Mouse (Mus musculus): ENCODE measurements around the gene Trmt10c. TPM values are rescaled to one million over a fixed set of nuclear protein-coding genes. Genes with fewer than 3 reads are reported as not detected.

Gene Trmt10c
- polyA plus RNA-seq (2014; fragmentation: Nextera tagmentation; extraction: Ambion mirVana) = 23.6 and 24.5 TPM in 2 replicates

DNA sequence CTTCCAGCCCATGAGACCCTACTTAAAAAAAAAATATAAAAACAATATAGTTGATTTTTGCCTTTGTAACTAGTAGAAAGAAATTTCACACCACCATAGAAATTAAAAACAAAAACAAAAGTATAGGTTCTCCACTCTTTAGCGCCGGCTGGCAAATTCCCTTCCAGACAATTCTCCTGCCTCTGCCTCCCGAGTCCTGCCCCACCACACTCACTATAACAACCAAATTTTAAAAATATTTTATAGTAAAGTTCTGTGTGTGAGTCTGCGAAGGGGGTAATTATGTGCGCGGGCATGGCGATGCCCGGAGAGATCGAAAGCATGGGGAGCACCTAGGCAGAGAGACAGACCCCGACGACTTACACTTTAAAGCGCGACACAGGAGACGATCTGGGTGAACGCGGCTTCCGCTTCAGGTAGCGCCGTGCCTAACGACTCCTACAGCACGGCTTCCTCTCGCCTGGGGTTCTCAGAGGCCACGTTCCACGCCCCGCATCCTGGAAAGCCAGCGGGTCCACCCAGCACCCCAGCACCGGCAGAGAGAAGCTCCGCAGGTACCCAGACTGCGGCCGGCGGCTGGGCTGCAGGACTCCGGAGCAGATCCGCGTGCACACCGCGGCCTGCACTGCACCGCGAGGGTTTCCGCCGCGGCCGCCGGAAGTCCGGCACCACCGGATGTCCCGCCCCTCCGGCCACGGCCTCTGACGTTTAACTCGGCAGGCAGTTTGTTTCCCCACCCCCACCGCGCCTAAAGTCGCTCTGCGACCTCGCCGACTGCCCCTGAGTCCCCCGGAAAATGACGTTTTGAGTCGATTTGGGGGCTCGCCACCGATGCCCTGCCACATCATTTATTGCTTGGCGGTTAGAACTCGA is at the start of gene Trmt10c:
Gene Trmt10c, minus strand, starts transcription at position 682 of the 873 bp plus-strand sequence.
- WGBS (ENCODE audit: insufficient replicate concordance) = under 1% methylated on average over 63 of the region's 63 CpGs
- peak within 1 kb of the TSS; percentile 73 for H3K4me2 ChIP-seq
- H3K9ac ChIP-seq (ENCODE audit: low read depth, low read length) = peak within 1 kb of the TSS; percentile 96
- no peaks in the 10 kb centered on the region for H3K9me3 ChIP-seq (replicated peaks; ENCODE audit: control insufficient read depth, low read length)
- no peaks in the 10 kb centered on the region for H3K27me3 ChIP-seq (ENCODE audit: control insufficient read depth, insufficient read depth, low read length)
- H3K36me3 ChIP-seq (ENCODE audit: control insufficient read depth, insufficient read depth, low read length) = peaks cover 7% of the 10 kb centered on the region; the same call in 1 of the 2 replicates
- H3K27ac ChIP-seq (ENCODE audit: low read depth, low read length) = peak within 1 kb of the TSS; percentile 51
- peak within 1 kb of the TSS; percentile 92 for H3K4me3 ChIP-seq (ENCODE audit: low read depth, low read length)
- peaks cover 5% of the 10 kb centered on the region for H3K4me1 ChIP-seq (ENCODE audit: control insufficient read depth, insufficient read depth, low read length)
- peak; percentile 99 for ATAC-seq (replicated peaks; ENCODE audit: insufficient number of reproducible peaks, low FRiP score, low TSS enrichment)

DNA sequence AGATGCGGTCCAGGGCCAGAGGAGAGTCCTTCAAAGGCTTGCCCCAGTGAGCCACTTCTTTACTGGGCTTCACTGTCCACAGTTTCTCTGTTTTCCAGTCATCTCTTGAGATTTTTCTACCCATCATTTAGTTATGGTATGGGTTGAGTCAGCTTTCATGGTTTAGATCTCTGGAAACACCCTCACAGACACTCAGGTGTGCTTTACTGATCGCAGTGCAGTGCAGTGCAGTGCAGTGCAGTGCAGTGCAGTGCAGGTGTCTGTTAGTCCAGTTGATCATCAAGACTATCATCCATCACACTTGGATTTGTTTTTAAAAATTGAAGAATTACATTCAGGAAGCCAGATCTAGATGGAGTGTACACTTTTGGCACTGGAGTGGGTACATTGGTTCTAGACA is 48.7 kb upstream of the Trmt10c start:
- 97% methylated on average over 2 of the region's 2 CpGs for WGBS (ENCODE audit: insufficient replicate concordance)

DNA sequence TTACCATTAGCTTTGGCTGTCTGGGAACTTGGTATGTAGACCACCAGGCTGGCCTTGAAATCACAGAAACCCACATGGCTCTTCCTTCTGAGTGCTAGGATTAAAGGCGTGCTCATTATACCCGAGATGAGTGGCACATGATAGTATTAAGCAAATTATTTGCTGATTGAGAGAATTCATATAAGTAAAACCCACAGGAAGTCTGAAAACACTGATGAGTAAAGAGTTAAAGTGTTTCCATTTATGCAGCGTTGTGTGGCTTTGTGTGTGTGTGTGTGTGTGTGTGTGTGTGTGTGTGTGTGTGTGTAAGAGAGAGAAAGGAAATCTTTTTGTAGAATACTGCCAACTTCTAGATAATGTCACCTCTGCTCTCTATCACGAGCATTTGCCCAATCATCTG is 44.1 kb upstream of the Trmt10c start:
- no peak for ATAC-seq (replicated peaks; ENCODE audit: insufficient number of reproducible peaks, low FRiP score, low TSS enrichment)
- Histone ChIP-seq H3K9me3 (replicated peaks; ENCODE audit: control insufficient read depth, low read length) (no peaks in the 10 kb centered on the region), H3K4me3 (ENCODE audit: low read depth, low read length) (no peak overlapping the region), H3K36me3 (ENCODE audit: control insufficient read depth, insufficient read depth, low read length) (no peaks in the 10 kb centered on the region), H3K4me1 (ENCODE audit: control insufficient read depth, insufficient read depth, low read length) (no peaks in the 10 kb centered on the region), H3K27me3 (ENCODE audit: control insufficient read depth, insufficient read depth, low read length) (no peaks in the 10 kb centered on the region), H3K27ac (ENCODE audit: low read depth, low read length) (no peak overlapping the region), H3K4me2 (no peak overlapping the region), H3K9ac (ENCODE audit: low read depth, low read length) (no peak overlapping the region)
- 79% methylated on average over 4 of the region's 4 CpGs for WGBS (ENCODE audit: insufficient replicate concordance)

More for the DNA sequence above, 48.7 kb upstream of the Trmt10c start:
- Histone ChIP-seq H3K4me2 (no peak overlapping the region), H3K27me3 (ENCODE audit: control insufficient read depth, insufficient read depth, low read length) (no peaks in the 10 kb centered on the region), H3K9ac (ENCODE audit: low read depth, low read length) (no peak overlapping the region), H3K4me3 (ENCODE audit: low read depth, low read length) (no peak overlapping the region), H3K27ac (ENCODE audit: low read depth, low read length) (no peak overlapping the region), H3K9me3 (replicated peaks; ENCODE audit: control insufficient read depth, low read length) (no peaks in the 10 kb centered on the region), H3K4me1 (ENCODE audit: control insufficient read depth, insufficient read depth, low read length) (no peaks in the 10 kb centered on the region), H3K36me3 (ENCODE audit: control insufficient read depth, insufficient read depth, low read length) (no peaks in the 10 kb centered on the region)
- ATAC-seq (replicated peaks; ENCODE audit: insufficient number of reproducible peaks, low FRiP score, low TSS enrichment) = no peak

DNA sequence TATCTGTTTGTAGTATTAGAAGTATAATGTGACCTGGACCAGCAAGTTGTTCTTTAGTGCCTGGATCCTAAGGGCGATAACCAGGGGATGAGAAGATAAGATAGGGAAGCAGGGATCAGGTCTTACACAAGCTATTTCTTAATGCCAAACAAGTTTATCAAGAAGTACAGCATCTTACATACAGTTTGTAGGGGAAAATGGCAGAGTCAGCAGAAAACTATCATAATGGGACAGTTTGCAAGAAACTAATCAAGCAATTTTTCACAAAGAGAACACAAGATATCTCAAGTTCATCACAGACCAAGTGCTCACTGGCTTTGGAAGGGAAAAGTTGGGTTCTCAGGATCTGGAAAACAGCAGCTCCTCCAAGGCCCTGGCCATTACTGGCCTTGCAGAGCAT is 41.8 kb upstream of the Trmt10c start:
- Histone ChIP-seq H3K27me3 (ENCODE audit: control insufficient read depth, insufficient read depth, low read length) (no peaks in the 10 kb centered on the region), H3K9me3 (replicated peaks; ENCODE audit: control insufficient read depth, low read length) (no peaks in the 10 kb centered on the region), H3K4me3 (ENCODE audit: low read depth, low read length) (no peak overlapping the region), H3K27ac (ENCODE audit: low read depth, low read length) (no peak overlapping the region), H3K4me2 (no peak overlapping the region), H3K4me1 (ENCODE audit: control insufficient read depth, insufficient read depth, low read length) (no peaks in the 10 kb centered on the region), H3K9ac (ENCODE audit: low read depth, low read length) (no peak overlapping the region), H3K36me3 (ENCODE audit: control insufficient read depth, insufficient read depth, low read length) (no peaks in the 10 kb centered on the region)
- ATAC-seq (replicated peaks; ENCODE audit: insufficient number of reproducible peaks, low FRiP score, low TSS enrichment) = no peak
- 88% methylated on average over 1 of the region's 1 CpGs for WGBS (ENCODE audit: insufficient replicate concordance)

DNA sequence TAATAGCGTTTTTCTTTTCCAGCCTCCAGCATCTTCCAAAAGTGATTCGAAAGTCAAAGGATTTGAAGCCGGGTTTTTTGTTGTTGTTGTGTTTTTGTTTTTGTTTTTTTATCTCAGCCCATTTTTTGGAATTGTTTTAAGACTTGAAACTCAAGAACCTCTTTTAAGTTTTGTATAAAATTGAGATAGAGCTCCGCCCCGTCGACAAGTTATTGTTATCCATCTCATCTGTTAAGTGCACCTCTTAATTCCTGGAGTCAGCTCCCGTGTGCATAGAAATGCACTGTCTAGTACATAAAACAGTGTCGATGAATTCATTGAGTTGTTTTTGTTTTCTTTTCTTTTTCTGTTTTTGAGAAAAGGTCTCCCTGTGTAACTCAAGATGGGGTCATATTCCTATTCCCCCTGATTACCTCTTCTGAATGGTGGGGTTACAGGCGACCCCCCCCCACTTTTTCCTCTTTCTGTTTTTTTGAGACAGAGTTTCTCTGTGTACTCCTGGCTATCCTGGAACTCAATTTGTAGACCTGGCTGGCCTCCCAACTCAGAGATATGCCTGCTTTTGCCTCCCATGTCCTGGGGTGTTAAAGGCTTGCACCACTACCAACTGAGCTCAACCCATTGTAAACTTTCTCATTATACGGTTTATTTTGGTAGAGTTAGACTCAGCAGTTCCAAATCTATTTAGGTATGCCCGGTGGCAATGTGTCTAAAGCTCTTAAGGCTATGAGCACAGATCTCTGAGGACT is 38.7 kb upstream of the Trmt10c start:
- ATAC-seq (replicated peaks; ENCODE audit: insufficient number of reproducible peaks, low FRiP score, low TSS enrichment) = no peak
- H3K36me3 ChIP-seq (ENCODE audit: control insufficient read depth, insufficient read depth, low read length) = no peaks in the 10 kb centered on the region
- H3K4me1 ChIP-seq (ENCODE audit: control insufficient read depth, insufficient read depth, low read length) = no peaks in the 10 kb centered on the region
- WGBS (ENCODE audit: insufficient replicate concordance) = 15% methylated on average over 11 of the region's 11 CpGs
- H3K9ac ChIP-seq (ENCODE audit: low read depth, low read length) = peak overlapping the region; percentile 78
- H3K4me2 ChIP-seq = peak overlapping the region; percentile 65
- peak overlapping the region; percentile 86 for H3K4me3 ChIP-seq (ENCODE audit: low read depth, low read length)
- H3K27me3 ChIP-seq (ENCODE audit: control insufficient read depth, insufficient read depth, low read length) = no peaks in the 10 kb centered on the region
- no peaks in the 10 kb centered on the region for H3K9me3 ChIP-seq (replicated peaks; ENCODE audit: control insufficient read depth, low read length)
- peak overlapping the region; percentile 86 for H3K27ac ChIP-seq (ENCODE audit: low read depth, low read length)

- Histone ChIP-seq H3K4me3 (ENCODE audit: low read depth, low read length) (peak overlapping the region; percentile 86), H3K36me3 (ENCODE audit: control insufficient read depth, insufficient read depth, low read length) (no peaks in the 10 kb centered on the region), H3K27me3 (ENCODE audit: control insufficient read depth, insufficient read depth, low read length) (no peaks in the 10 kb centered on the region), H3K9me3 (replicated peaks; ENCODE audit: control insufficient read depth, low read length) (no peaks in the 10 kb centered on the region), H3K9ac (ENCODE audit: low read depth, low read length) (peak overlapping the region; percentile 78), H3K4me2 (peak overlapping the region; percentile 65), H3K27ac (ENCODE audit: low read depth, low read length) (peak overlapping the region; percentile 86), H3K4me1 (ENCODE audit: control insufficient read depth, insufficient read depth, low read length) (no peaks in the 10 kb centered on the region)
- peak; percentile 74 for ATAC-seq (replicated peaks; ENCODE audit: insufficient number of reproducible peaks, low FRiP score, low TSS enrichment)
- WGBS (ENCODE audit: insufficient replicate concordance) = under 1% methylated on average over 42 of the region's 66 CpGs
Measured at GRCm38 (mm10) chr16:56075222-56076111, 37.8 kb upstream of the Trmt10c start.

DNA sequence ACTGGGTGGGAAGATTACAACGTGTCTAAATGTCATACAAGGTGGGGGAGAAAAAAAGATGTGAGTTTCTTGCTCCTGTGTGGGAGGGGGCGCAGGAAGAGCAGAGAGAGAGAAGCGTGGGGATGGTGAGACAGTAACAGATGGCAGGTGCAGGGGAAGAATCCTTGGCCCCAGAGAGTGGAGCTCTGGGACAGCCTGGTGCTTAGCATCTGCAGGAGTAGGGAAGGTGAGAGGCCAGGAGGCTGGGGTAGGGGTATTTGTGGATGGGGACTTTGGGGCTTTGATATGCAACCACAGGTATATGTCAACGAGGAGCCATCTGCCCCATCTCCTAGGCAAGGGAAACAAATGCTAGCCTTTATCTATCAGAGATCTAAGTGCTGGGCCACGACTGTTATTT is 36.9 kb upstream of the Trmt10c start:
- no peaks in the 10 kb centered on the region for H3K9me3 ChIP-seq (replicated peaks; ENCODE audit: control insufficient read depth, low read length)
- H3K9ac ChIP-seq (ENCODE audit: low read depth, low read length) = no peak overlapping the region
- WGBS (ENCODE audit: insufficient replicate concordance) = 73% methylated on average over 5 of the region's 5 CpGs
- no peak overlapping the region for H3K4me3 ChIP-seq (ENCODE audit: low read depth, low read length)
- H3K4me2 ChIP-seq = peak overlapping the region; percentile 65; the same call in 1 of the 2 replicates
- H3K4me1 ChIP-seq (ENCODE audit: control insufficient read depth, insufficient read depth, low read length) = no peaks in the 10 kb centered on the region
- H3K27ac ChIP-seq (ENCODE audit: low read depth, low read length) = peak overlapping the region; percentile 67
- ATAC-seq (replicated peaks; ENCODE audit: insufficient number of reproducible peaks, low FRiP score, low TSS enrichment) = no peak; the same call in 1 of the 2 replicates
- H3K27me3 ChIP-seq (ENCODE audit: control insufficient read depth, insufficient read depth, low read length) = no peaks in the 10 kb centered on the region
- no peaks in the 10 kb centered on the region for H3K36me3 ChIP-seq (ENCODE audit: control insufficient read depth, insufficient read depth, low read length)

GRCm38 (mm10) chr16:56074122-56074521 is 36.5 kb upstream of the Trmt10c start:
- Histone ChIP-seq H3K9me3 (replicated peaks; ENCODE audit: control insufficient read depth, low read length) (no peaks in the 10 kb centered on the region), H3K4me2 (peak overlapping the region; percentile 65; the same call in 1 of the 2 replicates), H3K9ac (ENCODE audit: low read depth, low read length) (no peak overlapping the region), H3K4me3 (ENCODE audit: low read depth, low read length) (no peak overlapping the region), H3K4me1 (ENCODE audit: control insufficient read depth, insufficient read depth, low read length) (no peaks in the 10 kb centered on the region), H3K36me3 (ENCODE audit: control insufficient read depth, insufficient read depth, low read length) (no peaks in the 10 kb centered on the region), H3K27me3 (ENCODE audit: control insufficient read depth, insufficient read depth, low read length) (no peaks in the 10 kb centered on the region), H3K27ac (ENCODE audit: low read depth, low read length) (peak overlapping the region; percentile 67)
- WGBS (ENCODE audit: insufficient replicate concordance) = 76% methylated on average over 1 of the region's 1 CpGs
- ATAC-seq (replicated peaks; ENCODE audit: insufficient number of reproducible peaks, low FRiP score, low TSS enrichment) = peak; percentile 58
